27 mouse cellular contexts compared by ENCODE assay signal in genomic region chr13:31966931-31967532, GRCm38 (mm10).
DNase-seq lines count a peak whose midpoint lies in the region; ATAC-seq and TF ChIP-seq lines count a peak whose summit lies in the region.
"Had no signal": no experiment of that assay in that cellular context is flagged by ENCODE, and none has a peak within 500 bp of the region (broad histone marks: within the 10 kb centered on the region; RNA-seq: fewer than 3 reads in every experiment).

No protein-coding gene starts in this region.

- intact Hi-C loops in left cerebral cortex, adult 2 months (cut with DNase I): no loop called here

- H3K4me2 ChIP-seq in hindbrain, embryonic 13.5 days: no peak overlapping the region
- H3K4me2 ChIP-seq in hindbrain, embryonic 16.5 days (ENCODE audit: low read length): no peak overlapping the region
- no peak overlapping the region for H3K4me2 ChIP-seq in embryonic facial prominence, embryonic 14.5 days (ENCODE audit: low read depth, low read length)
- no peak overlapping the region for H3K4me2 ChIP-seq in midbrain, postnatal 0 days (ENCODE audit: low read depth, low read length, poor library complexity, severe bottlenecking)
- H3K4me2 ChIP-seq: forebrain, embryonic 13.5 days; heart, embryonic 11.5 days; hindbrain, embryonic 12.5 days; liver, embryonic 12.5 days; midbrain, embryonic 15.5 days; neural tube, embryonic 13.5 days had no signal

- no peaks in the 10 kb centered on the region for H3K27me3 ChIP-seq in hindbrain, embryonic 13.5 days
- H3K27me3 ChIP-seq in hindbrain, embryonic 16.5 days (replicated peaks; ENCODE audit: control insufficient read depth, insufficient read depth, low read length): no peaks in the 10 kb centered on the region
- no peaks in the 10 kb centered on the region for H3K27me3 ChIP-seq in embryonic facial prominence, embryonic 14.5 days (replicated peaks; ENCODE audit: control insufficient read depth, insufficient read depth, low read length)
- H3K27me3 ChIP-seq in midbrain, postnatal 0 days (ENCODE audit: insufficient read depth, low read length): no peaks in the 10 kb centered on the region
- H3K27me3 ChIP-seq: forebrain, embryonic 13.5 days; hindbrain, embryonic 12.5 days; liver, embryonic 12.5 days; midbrain, embryonic 15.5 days; neural tube, embryonic 13.5 days; Patski had no signal

- WGBS in hindbrain, embryonic 13.5 days: 66% methylated on average over 3 of the region's 3 CpGs
- 74% methylated on average over 3 of the region's 3 CpGs for WGBS in hindbrain, embryonic 16.5 days
- WGBS in embryonic facial prominence, embryonic 14.5 days: 28% methylated on average over 3 of the region's 3 CpGs
- 74% methylated on average over 3 of the region's 3 CpGs for WGBS in midbrain, postnatal 0 days

- no peak overlapping the region for H3K9ac ChIP-seq in hindbrain, embryonic 13.5 days
- no peak overlapping the region for H3K9ac ChIP-seq in hindbrain, embryonic 16.5 days (ENCODE audit: low read depth, low read length)
- no peak overlapping the region for H3K9ac ChIP-seq in embryonic facial prominence, embryonic 14.5 days (ENCODE audit: low read depth, low read length)
- H3K9ac ChIP-seq in midbrain, postnatal 0 days (replicated peaks; ENCODE audit: low read length, poor library complexity, severe bottlenecking): no peak overlapping the region
- H3K9ac ChIP-seq: forebrain, embryonic 13.5 days; hindbrain, embryonic 12.5 days; liver, embryonic 12.5 days; liver, postnatal 0 days; midbrain, embryonic 15.5 days; neural tube, embryonic 13.5 days had no signal

- no peak overlapping the region for H3K4me3 ChIP-seq in hindbrain, embryonic 13.5 days
- no peak overlapping the region for H3K4me3 ChIP-seq in hindbrain, embryonic 16.5 days (ENCODE audit: low read length)
- no peak overlapping the region for H3K4me3 ChIP-seq in embryonic facial prominence, embryonic 14.5 days (ENCODE audit: low read depth, low read length)
- no peak overlapping the region for H3K4me3 ChIP-seq in midbrain, postnatal 0 days (ENCODE audit: low read depth, low read length)
- H3K4me3 ChIP-seq in left cerebral cortex, adult 2 months: no peak overlapping the region
- H3K4me3 ChIP-seq: forebrain, embryonic 13.5 days; hindbrain, embryonic 12.5 days; liver, embryonic 12.5 days; midbrain, embryonic 15.5 days; neural tube, embryonic 13.5 days had no signal

- H3K27ac ChIP-seq in hindbrain, embryonic 13.5 days: 0 out of 2 replicates have a peak overlapping the region, but pooled peaks have one; percentile 19
- no peak overlapping the region for H3K27ac ChIP-seq in hindbrain, embryonic 16.5 days (ENCODE audit: low read depth, low read length)
- H3K27ac ChIP-seq in embryonic facial prominence, embryonic 14.5 days (replicated peaks; ENCODE audit: low read depth, low read length): peak overlapping the region; percentile 48; the same call in 1 of the 2 replicates
- H3K27ac ChIP-seq in midbrain, postnatal 0 days (ENCODE audit: low read depth, low read length): no peak overlapping the region
- no peak overlapping the region for H3K27ac ChIP-seq in left cerebral cortex, adult 2 months
- H3K27ac ChIP-seq: forebrain, embryonic 13.5 days; hindbrain, embryonic 12.5 days; liver, embryonic 12.5 days; midbrain, embryonic 15.5 days; neural tube, embryonic 13.5 days had no signal

- H3K36me3 ChIP-seq in hindbrain, embryonic 13.5 days: no peaks in the 10 kb centered on the region
- no peaks in the 10 kb centered on the region for H3K36me3 ChIP-seq in hindbrain, embryonic 16.5 days (ENCODE audit: control insufficient read depth, insufficient read depth, low read length)
- no peaks in the 10 kb centered on the region for H3K36me3 ChIP-seq in embryonic facial prominence, embryonic 14.5 days (ENCODE audit: control insufficient read depth, insufficient read depth, low read length)
- no peaks in the 10 kb centered on the region for H3K36me3 ChIP-seq in midbrain, postnatal 0 days (ENCODE audit: insufficient read depth, low read length)
- H3K36me3 ChIP-seq: G1E; hindbrain, embryonic 12.5 days; liver, embryonic 12.5 days; midbrain, embryonic 15.5 days; neural tube, embryonic 13.5 days had no signal

- no peak for TF ChIP-seq CTCF in midbrain, postnatal 0 days (IDR thresholded peaks at IDR 0.05)
- no peak for TF ChIP-seq CTCF in left cerebral cortex, adult 2 months (IDR thresholded peaks at IDR 0.05)

- DNase-seq in NIH3T3 (ENCODE audit: low read depth): peak; percentile 71
- peak; percentile 42 for DNase-seq in embryonic facial prominence, embryonic 14.5 days (ENCODE audit: low spot score)
- no peak for DNase-seq in midbrain, postnatal 0 days (ENCODE audit: low spot score)
- no peak for DNase-seq in left cerebral cortex, adult 2 months (ENCODE audit: extremely low spot score in 1 of 2, low spot score in 2 of 2)
- no peak for DNase-seq in frontal cortex, postnatal 14 days (ENCODE audit: low spot score in 2 of 2)
- DNase-seq: adrenal gland, postnatal 10 days; cerebellum, adult 8-10 months; cerebellum, postnatal 25 days; gastrocnemius, postnatal 25 days; heart, adult 18-20 months; heart, postnatal 36 days; kidney, adult 9 months; kidney, postnatal 14 days; liver, postnatal 0 days; thymus, adult 2 months; thymus, postnatal 4 days had no signal

- H3K4me1 ChIP-seq in hindbrain, embryonic 13.5 days (replicated peaks): no peaks in the 10 kb centered on the region
- no peaks in the 10 kb centered on the region for H3K4me1 ChIP-seq in hindbrain, embryonic 16.5 days (ENCODE audit: control insufficient read depth, insufficient read depth, low read depth, low read length)
- peaks cover 10% of the 10 kb centered on the region for H3K4me1 ChIP-seq in embryonic facial prominence, embryonic 14.5 days (ENCODE audit: control insufficient read depth, insufficient read depth, low read length)
- H3K4me1 ChIP-seq in midbrain, postnatal 0 days (ENCODE audit: insufficient read depth, low read length): no peaks in the 10 kb centered on the region
- H3K4me1 ChIP-seq: liver, embryonic 12.5 days; midbrain, embryonic 15.5 days had no signal

- no peaks in the 10 kb centered on the region for H3K9me3 ChIP-seq in hindbrain, embryonic 13.5 days
- no peaks in the 10 kb centered on the region for H3K9me3 ChIP-seq in hindbrain, embryonic 16.5 days (ENCODE audit: control insufficient read depth, low read length)
- H3K9me3 ChIP-seq in embryonic facial prominence, embryonic 14.5 days (ENCODE audit: control insufficient read depth, low read length): no peaks in the 10 kb centered on the region
- no peaks in the 10 kb centered on the region for H3K9me3 ChIP-seq in midbrain, postnatal 0 days (ENCODE audit: low read length)
- H3K9me3 ChIP-seq: forebrain, embryonic 13.5 days; G1E; hindbrain, embryonic 12.5 days; liver, embryonic 12.5 days; midbrain, embryonic 15.5 days; neural tube, embryonic 13.5 days had no signal

- ATAC-seq in hindbrain, embryonic 13.5 days (ENCODE audit: low FRiP score): no peak
- ATAC-seq in hindbrain, embryonic 16.5 days: no peak
- 0 out of 2 replicates have a peak, but pooled peaks have one; percentile 53 for ATAC-seq in embryonic facial prominence, embryonic 14.5 days (ENCODE audit: low read depth)
- no peak for ATAC-seq in midbrain, postnatal 0 days (ENCODE audit: low FRiP score)
- ATAC-seq: forebrain, embryonic 13.5 days; intestine, postnatal 0 days; liver, embryonic 12.5 days; liver, postnatal 0 days; midbrain, embryonic 15.5 days; Patski had no signal

Comparison
In these comparisons a context has a peak if more than half of its experiments do, and no peak if none do; other contexts are left out.
1. H3K27ac ChIP-seq: peak in hindbrain, embryonic 13.5 days (single experiment) and embryonic facial prominence, embryonic 14.5 days (single experiment); none in hindbrain, embryonic 16.5 days (single experiment), midbrain, postnatal 0 days (single experiment) and left cerebral cortex, adult 2 months (single experiment).
2. DNase-seq: peak in NIH3T3 (single experiment) and embryonic facial prominence, embryonic 14.5 days (single experiment); none in midbrain, postnatal 0 days (single experiment), left cerebral cortex, adult 2 months (0 of 2) and frontal cortex, postnatal 14 days (0 of 2).